ENCODE assay signal across 17 mouse cellular contexts in the genomic region with DNA sequence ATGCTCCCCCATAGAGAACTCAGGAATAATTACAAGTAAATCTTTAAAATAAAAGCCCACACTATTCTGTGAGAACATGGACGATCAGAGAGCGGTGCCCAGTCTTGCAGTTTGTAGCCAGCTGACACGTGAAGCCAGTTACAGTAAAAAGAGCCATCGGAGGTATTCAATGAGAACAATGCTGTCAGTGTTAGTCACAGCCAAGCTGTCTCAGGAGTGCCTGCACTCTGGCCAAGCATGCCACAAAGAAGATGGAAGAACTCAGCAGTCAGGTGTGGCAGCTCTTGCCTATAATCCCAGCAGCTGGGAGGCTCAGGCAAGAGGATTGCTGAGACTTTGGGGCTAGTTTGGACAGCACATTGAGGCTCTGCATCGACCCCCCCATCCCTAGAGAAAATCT.
DNase-seq lines count a peak whose midpoint lies in the region; ATAC-seq lines count a peak whose summit lies in the region.
"Had no signal": no experiment of that assay in that cellular context is flagged by ENCODE, and none has a peak within 500 bp of the region (broad histone marks: within the 10 kb centered on the region; RNA-seq: fewer than 3 reads in every experiment).

No protein-coding gene starts in this region.

- peak; percentile 42 to 50 for DNase-seq in cerebellum, postnatal 25 days
- DNase-seq in lung, postnatal 10 days, result no peak
- peak; percentile 50 for DNase-seq in ES-CJ7 (ENCODE audit: low read depth, low spot score)
- DNase-seq in c-Kit-positive CD71-positive TER-119-positive erythroid progenitor cells, embryonic 14.5 days (ENCODE audit: low spot score), result no peak
- DNase-seq: adrenal gland, postnatal 14 days; heart, adult 2 months; spleen, adult 18-20 months; thymus, postnatal 4 days had no signal

- WGBS in lung, embryonic 15.5 days, result 66% methylated on average over 5 of the region's 5 CpGs
- WGBS in hindbrain, embryonic 15.5 days, result 53% methylated on average over 5 of the region's 5 CpGs

- H3K4me3 ChIP-seq in lung, embryonic 15.5 days, result no peak overlapping the region
- no peak overlapping the region for H3K4me3 ChIP-seq in hindbrain, embryonic 15.5 days
- H3K4me3 ChIP-seq: heart, adult 2 months; left cerebral cortex, adult 2 months; limb, embryonic 13.5 days; liver, embryonic 15.5 days had no signal

- H3K4me2 ChIP-seq in lung, embryonic 15.5 days, result no peak overlapping the region
- no peak overlapping the region for H3K4me2 ChIP-seq in hindbrain, embryonic 15.5 days
- H3K4me2 ChIP-seq: limb, embryonic 13.5 days; liver, embryonic 15.5 days had no signal

- no peak overlapping the region for H3K9ac ChIP-seq in lung, embryonic 15.5 days
- no peak overlapping the region for H3K9ac ChIP-seq in hindbrain, embryonic 15.5 days
- H3K9ac ChIP-seq: limb, embryonic 13.5 days; liver, embryonic 15.5 days had no signal

- H3K27ac ChIP-seq in lung, embryonic 15.5 days, result peak overlapping the region; percentile 13; the same call in 1 of the 2 replicates
- peak overlapping the region; percentile 49; the same call in 1 of the 2 replicates for H3K27ac ChIP-seq in hindbrain, embryonic 15.5 days (replicated peaks)
- H3K27ac ChIP-seq: heart, adult 2 months; left cerebral cortex, adult 2 months; limb, embryonic 13.5 days; liver, embryonic 15.5 days had no signal

- H3K9me3 ChIP-seq in lung, embryonic 15.5 days, result no peaks in the 10 kb centered on the region
- no peaks in the 10 kb centered on the region for H3K9me3 ChIP-seq in hindbrain, embryonic 15.5 days
- H3K9me3 ChIP-seq: G1E; limb, embryonic 13.5 days; liver, embryonic 15.5 days had no signal

- H3K27me3 ChIP-seq in lung, embryonic 15.5 days, result no peaks in the 10 kb centered on the region
- H3K27me3 ChIP-seq in hindbrain, embryonic 15.5 days, result no peaks in the 10 kb centered on the region
- H3K27me3 ChIP-seq: limb, embryonic 13.5 days; liver, embryonic 15.5 days had no signal

- peaks cover 18% of the 10 kb centered on the region; the same call in 1 of the 2 replicates for H3K4me1 ChIP-seq in lung, embryonic 15.5 days
- peaks cover 24% of the 10 kb centered on the region for H3K4me1 ChIP-seq in hindbrain, embryonic 15.5 days (replicated peaks)

- no peak for ATAC-seq in cerebellum, adult (ENCODE audit: insufficient number of reproducible peaks, low FRiP score, low TSS enrichment)
- no peak for ATAC-seq in lung, embryonic 15.5 days (ENCODE audit: borderline replicate concordance, extremely low read depth, low FRiP score, low TSS enrichment)
- ATAC-seq in hindbrain, embryonic 15.5 days (ENCODE audit: low FRiP score, low read depth), result no peak
- no peak for ATAC-seq in CD4-positive, CD25-positive, alpha-beta regulatory T cell, adult 4 months
- ATAC-seq: forebrain, embryonic 14.5 days had no signal

- no peaks in the 10 kb centered on the region for H3K36me3 ChIP-seq in lung, embryonic 15.5 days
- H3K36me3 ChIP-seq in hindbrain, embryonic 15.5 days, result no peaks in the 10 kb centered on the region
- H3K36me3 ChIP-seq: limb, embryonic 13.5 days; liver, embryonic 15.5 days had no signal

Comparison
In these comparisons a context has a peak if more than half of its experiments do, and no peak if none do; other contexts are left out.
1. DNase-seq: peak in cerebellum, postnatal 25 days (2 of 2) and ES-CJ7 (single experiment); none in lung, postnatal 10 days (single experiment) and c-Kit-positive CD71-positive TER-119-positive erythroid progenitor cells, embryonic 14.5 days (single experiment).